Mouse (Mus musculus): ENCODE data around the gene Uxt.

GRCm38 (mm10) chrX:20950191-20950880 lies 11.5 kb downstream of the Uxt start, which contains the start of gene Elk1:
- TF ChIP-seq RAD21 (IDR thresholded peaks at IDR 0.05; ENCODE audit: low read depth, low read length) (no peak), EP300 (IDR thresholded peaks at IDR 0.05; ENCODE audit: low read length) (no peak), UBTF (IDR thresholded peaks at IDR 0.05; ENCODE audit: low read depth, low read length) (no peak), MXI1 (IDR thresholded peaks at IDR 0.05; ENCODE audit: low read depth, low read length) (0 out of 2 replicates have a peak, but pooled peaks have one; percentile 2), CTCF (conservative IDR thresholded peaks at IDR 0.05 in 1 of 2, IDR thresholded peaks at IDR 0.05 in 1 of 2; ENCODE audit: low read depth in 2 of 2, low read length in 2 of 2) (no peak), CHD1 (IDR thresholded peaks at IDR 0.05; ENCODE audit: low read depth, low read length) (no peak), POLR2A (IDR thresholded peaks at IDR 0.05; ENCODE audit: low read depth, low read length) (peak; percentile 45; the same call in 1 of the 2 replicates), ETS1 (conservative IDR thresholded peaks at IDR 0.05; ENCODE audit: low read depth, low read length) (no peak), HCFC1 (IDR thresholded peaks at IDR 0.05; ENCODE audit: low read depth, low read length) (no peak), CHD2 (IDR thresholded peaks at IDR 0.05; ENCODE audit: low read length) (peak; percentile 46), NELFE (IDR thresholded peaks at IDR 0.05; ENCODE audit: low read depth, low read length) (no peak), SIN3A (IDR thresholded peaks at IDR 0.05; ENCODE audit: low read length) (no peak), ELF1 (IDR thresholded peaks at IDR 0.05; ENCODE audit: low read depth, low read length) (no peak), ZNF384 (IDR thresholded peaks at IDR 0.05; ENCODE audit: low read depth, low read length) (no peak)
